Mouse (Mus musculus) lung, adult 2 months (tissue): Measurements from ENCODE around the gene Prss1.

Experiments
- CTCF ChIP-seq: fragments of 200-500 bp; IDR thresholded peaks from 2 replicates; pipeline ENCODE4 v1.5.1; 2011; ENCODE audit warnings: mild to moderate bottlenecking, low read length, control low read depth; ENCODE audit not compliant: insufficient read depth
- POLR2A ChIP-seq: fragments of 200-500 bp; IDR thresholded peaks from 2 replicates; pipeline ENCODE4 v1.6.1; 2011; ENCODE audit warnings: low read depth, mild to moderate bottlenecking, control low read depth, low read length, borderline replicate concordance; ENCODE audit errors: extremely low read depth

DNA sequence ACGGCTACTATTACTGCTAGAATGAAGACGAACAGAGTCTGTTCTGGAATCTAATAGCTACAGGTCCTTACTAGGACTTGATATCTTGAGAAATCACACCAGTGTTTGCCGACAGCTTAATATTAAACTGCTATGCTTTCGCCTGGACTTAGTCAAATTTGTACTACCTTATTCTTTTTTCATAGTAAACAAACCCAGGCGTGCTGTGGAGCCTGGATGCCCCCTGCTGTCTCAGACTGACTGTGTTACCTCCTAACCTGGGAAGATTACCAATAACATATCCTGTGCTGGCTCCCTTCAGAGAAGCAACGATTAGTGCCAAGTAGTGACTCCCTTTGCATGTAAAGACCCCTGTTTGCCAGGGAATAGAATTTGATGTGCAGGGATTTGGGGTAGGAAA is 46.6 kb downstream of the Prss1 start:
- TF ChIP-seq POLR2A (no peak), CTCF (no peak)
